Mouse (Mus musculus): ENCODE measurements around the gene Rpn2.

Rpn2 gene

DNA sequence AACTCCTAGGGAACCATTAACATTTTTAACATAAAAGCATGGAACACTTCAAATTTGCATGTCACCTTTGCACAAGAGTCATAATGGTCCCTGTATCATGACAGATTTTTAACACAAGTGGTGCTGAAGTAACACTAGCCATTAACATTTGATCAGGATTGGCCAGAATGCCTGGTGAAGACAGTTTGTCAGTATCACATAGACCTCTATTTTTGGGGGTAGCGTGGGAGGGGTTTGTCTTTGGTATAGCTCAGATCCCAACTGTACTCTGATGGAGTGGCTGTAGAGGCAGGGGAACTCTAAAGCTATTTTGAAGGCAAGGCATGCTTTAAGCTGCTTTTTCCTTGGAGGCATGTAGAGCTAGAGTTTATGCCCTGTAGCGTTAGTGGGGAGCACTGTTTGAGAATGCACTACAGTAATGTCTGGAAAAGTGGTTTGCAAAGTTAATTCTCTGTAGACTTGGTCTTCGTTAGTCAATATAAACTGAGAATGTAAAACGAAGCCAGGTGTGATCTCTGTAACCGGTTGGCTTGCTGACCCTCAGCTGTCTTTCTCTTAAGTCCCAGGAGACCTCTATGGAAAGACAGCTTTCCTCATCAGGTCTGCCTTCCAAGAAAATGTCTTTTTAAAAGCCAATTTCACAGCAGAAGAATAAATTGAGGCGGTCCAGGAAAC is 32.3 kb downstream of the Rpn2 start:
- no peak for DNase-seq (ENCODE audit: low read depth, low spot score)

DNA sequence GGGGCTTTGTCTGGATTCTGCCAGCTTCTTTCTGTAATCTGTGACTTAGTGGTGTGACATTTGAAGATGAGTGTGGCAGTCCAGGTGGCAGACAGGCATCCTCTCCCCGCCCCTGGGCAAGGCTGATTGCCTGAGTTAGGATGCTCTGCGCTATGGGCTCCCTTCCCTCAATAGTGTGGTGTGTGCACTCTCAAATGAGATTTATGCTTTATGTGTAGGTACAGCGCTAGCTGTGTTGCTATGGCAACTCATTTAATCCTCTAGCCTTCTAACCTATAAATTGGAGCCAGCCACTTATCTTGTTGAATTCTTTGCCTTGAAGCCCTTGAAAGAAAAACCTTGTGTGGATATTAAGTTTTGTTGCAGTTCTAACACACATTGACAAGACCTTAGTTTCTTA is 34.9 kb downstream of the Rpn2 start:
- DNase-seq (ENCODE audit: low read depth, low spot score) = no peak

DNA sequence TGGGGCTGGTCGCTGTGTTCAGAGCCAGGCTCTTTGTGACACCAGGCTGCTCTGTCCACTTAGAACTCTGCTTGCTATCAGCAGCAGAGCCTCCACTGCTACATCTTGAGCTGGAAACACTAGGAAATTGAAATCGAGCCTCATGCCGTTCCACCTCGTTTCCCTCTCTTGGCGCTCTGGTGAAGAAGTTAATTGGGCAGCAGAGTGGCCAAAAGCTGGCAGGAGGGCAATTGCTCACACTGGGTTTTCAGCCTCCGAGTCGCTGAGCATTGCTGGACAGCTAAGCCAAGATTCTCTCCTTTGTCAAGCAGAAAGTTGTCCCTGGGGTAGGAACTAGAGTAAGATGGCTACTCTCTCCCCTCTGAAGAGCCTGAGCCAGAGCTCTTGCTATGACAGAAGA is 35.5 kb downstream of the Rpn2 start:
- no peak for DNase-seq (ENCODE audit: low read depth, low spot score)

DNA sequence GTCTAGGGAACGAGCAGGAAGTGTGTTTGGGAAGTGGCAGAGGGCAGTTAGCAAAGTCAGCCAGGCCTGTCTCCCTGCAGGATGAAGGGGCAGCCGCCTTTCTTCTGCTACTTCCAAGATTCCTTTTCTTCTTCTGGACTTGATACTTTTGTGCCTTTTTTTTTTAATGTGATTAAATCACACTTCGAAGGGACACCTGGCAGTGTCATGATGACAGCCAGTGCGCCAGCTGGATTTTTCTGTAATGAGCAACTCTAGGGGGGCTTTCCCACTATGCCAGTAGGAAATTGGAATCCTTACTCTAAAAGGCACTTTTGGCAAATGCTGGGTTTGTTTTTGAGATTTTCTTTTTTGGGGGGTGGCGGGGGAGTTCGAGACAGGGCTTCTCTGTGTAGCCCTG is 36.7 kb downstream of the Rpn2 start:
- DNase-seq (ENCODE audit: low read depth, low spot score) = no peak

DNA sequence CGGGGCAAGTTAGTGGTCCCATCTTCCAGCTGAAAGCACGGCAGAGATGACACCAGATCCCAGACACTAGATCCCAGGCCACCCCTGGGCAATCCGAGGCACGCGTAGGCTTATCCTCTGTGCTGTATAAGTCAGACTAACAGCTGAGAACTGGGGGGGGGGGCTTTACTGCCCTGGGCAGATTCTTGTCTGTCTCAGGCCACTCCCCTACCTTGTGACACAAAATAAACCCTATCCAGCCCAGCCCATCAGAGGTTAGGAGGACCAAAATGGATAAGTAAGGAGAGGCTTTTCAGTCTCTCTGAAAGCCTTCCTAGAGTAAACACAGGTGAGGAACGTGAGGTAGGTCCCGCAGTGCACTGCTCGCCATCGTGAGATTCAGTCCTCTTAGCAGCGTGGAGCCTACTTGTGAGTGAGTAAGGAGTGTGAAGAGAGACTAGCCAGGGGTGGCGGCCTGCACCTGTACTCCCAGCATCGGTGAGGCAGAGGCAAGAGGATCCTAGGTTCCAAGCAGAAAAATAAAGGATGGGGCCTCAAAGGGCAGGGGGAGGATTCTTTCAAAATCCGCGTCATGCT is 37.6 kb downstream of the Rpn2 start:
- no peak for DNase-seq (ENCODE audit: low read depth, low spot score)

DNA sequence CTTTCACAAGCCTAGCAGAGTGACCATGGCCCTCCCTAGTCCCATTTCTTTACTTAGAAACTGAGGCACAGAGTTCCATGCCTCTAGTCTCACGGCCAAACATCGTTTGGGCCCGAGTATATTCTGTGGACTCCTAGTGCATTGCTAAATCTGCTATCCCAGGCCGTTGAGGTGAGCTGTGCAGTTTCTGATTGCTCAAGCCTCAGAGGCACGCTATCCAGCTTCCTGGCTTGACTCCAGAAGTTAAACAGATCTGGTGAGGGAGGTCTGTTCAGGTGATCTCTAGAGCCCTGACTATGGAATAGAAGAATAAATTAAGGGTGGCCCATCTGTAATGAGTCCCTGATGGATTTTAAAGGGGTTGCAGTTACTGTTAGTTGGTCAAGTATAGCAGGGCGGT is 38.4 kb downstream of the Rpn2 start:
- DNase-seq (ENCODE audit: low read depth, low spot score) = no peak

DNA sequence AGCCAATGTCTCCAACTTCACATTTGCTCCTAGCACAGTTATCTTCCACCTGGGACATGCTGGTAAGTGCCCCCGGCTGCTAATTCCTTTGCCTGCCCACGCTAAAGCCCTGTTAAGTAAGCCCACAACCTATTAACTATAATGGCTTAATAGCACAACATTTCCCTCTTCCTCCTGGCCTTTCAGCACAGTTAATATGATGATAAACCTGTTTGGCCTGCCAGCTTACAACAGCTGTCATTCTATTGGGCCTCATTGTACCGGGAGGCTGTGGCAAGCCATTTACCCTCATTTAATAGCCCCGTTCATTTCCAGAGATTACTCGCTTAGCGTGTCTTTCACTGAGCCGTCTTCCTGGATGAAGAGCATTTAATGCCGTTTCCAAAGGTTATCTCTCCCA is 41.3 kb downstream of the Rpn2 start:
- DNase-seq (ENCODE audit: low read depth, low spot score) = no peak

DNA sequence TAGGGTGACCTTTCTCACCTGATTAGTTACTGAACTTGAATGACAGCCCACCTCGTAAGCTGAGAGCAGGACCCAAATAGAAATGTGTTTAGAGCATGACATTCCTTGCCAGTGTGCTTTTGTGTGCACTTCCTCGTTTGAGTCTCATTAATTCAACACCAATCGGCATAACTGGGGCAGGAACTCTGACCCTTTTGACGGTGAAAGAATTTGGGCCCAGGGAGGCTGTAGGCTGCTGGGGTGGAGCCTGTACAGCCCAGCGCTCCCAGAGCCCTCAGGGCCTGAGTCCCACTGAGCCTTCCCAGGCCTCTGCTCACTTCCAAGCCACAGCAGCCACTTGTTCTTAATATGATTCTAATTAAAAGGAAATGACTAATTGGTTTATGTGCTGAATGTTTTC is 42.1 kb downstream of the Rpn2 start:
- DNase-seq (ENCODE audit: low read depth, low spot score) = no peak

DNA sequence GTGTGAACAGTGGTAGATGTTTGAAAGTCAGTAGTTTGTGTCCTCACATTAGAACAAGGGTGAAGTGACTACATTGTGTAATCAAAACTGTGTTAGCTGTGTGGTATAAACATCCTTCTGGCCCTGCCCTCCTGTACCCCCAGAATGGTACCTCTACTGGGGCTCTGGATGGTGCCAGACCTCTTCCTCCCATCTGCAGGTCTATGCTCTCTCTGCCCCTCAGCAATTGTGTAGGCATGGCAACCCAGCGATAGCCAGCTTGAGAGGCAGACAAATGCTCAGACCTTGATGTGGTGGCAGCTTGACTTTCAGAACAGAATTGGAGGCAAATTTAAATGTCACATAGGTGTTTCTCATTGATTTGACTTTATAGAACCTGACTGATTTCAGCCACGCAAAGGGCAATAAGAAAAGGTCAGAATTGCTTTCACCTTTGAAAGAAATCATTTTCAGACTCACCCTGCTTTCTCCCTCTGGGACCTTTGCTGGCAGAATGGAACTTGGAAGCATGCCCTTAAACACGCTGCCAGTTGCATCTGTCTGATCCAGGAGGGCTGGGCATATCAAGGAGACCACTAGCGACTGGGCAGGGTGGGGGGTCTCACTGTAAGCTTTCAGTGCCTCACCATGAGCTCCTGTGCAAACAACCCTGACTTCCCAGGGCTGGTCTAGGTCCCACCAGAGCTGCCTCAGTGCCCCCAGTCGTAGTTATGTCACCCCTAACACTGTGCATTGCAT is 43.4 kb downstream of the Rpn2 start:
- no peak for DNase-seq (ENCODE audit: low read depth, low spot score)

DNA sequence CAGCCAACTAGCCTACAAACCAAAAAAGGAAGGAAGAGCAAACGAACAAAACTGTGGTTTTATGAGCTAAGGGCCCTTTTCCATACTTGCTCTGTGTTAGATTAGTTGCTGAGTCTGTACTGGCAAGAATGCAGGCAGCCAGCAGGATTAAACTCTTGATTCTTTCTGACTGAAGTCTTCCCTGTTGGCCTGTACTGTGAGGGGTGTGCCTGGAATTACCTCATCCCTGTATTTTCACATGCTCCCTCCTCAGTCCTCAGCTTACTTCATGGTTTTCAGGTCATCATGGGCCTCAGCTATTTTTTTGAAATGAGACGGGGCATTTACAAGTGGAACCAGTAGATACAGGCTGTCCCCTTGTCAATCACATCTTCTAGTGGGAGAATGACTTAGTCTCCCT is 46.4 kb downstream of the Rpn2 start:
- DNase-seq (ENCODE audit: low read depth, low spot score) = peak; percentile 50

DNA sequence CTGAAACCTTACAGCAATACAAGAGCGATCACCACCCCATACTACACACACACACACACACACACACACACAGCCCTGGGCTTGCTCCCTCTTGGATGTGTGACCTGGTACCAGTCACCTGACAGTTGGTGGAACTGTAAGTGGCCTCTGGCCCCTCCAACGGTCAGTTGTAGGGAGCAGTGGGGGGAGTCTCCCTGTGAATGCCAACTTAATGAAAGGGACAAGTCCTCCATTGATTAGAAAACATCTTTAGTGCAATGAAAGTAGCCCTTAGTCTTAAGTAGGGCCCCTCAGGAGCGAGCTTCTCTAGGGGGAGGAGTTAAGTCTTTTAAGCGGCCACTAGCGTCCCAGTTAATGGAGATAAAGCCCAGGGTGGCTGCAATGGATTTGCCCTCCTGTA is 49.3 kb downstream of the Rpn2 start:
- no peak for DNase-seq (ENCODE audit: low read depth, low spot score)

DNA sequence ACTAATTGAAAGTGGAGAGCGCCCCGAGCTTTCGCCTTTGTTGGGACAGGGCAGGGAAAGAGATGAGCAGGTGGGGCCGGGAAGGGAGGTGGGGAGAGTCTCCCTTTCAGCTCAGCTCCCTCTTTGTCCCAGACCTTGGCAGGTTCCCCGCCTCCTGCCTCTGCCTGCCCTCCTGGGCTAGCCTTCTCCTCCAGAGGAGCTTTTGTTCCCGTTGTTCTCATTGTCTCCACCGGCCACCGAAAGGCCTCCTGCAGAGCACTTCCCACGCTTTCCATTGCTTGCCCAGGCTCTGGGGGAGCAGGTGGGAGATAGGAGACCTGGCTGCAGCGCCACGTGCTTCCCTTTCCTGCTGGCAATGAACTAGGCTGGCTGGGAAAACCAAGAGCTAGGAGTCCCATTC is 49.8 kb downstream of the Rpn2 start:
- DNase-seq (ENCODE audit: low read depth, low spot score) = no peak

DNA sequence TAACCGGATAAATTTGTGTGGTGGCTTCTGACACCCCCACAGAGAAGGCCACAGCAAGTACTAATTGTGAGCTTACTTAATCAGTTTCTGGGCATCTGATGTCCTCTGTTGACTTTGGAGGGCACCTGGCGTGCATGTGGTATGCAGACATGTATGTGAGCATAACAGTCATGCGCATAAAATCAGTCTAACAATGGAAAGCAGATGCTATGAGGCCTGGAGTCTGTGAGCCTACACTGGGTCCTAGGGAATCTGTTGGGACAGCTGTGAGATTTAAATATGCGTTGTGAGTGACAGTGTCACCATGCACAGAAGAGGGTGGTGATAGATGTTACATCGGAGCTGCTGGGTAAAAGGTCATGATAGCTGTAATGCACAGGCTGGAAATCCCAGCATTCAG is 53.2 kb downstream of the Rpn2 start:
- DNase-seq (ENCODE audit: low read depth, low spot score) = no peak

DNA sequence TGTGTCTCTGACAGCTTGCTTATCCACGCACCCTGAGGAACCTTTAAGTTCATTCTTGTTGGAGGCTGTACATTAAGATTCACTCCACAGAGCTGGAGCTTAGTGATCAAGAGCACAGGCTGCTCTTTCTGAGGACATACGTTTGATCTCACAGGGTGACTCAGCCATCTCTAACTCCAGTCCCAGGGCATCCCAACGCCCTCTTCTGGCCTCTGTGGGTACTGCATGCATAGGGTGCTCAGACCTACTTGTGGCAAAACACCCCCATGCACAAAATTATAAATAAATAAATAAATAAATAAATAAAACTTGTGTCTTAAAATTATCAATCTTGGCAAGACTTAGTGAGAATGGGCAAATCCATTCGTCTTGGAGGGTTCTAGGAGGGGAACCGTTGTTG is 59.8 kb downstream of the Rpn2 start:
- peak; percentile 52 for DNase-seq (ENCODE audit: low read depth, low spot score)

DNA sequence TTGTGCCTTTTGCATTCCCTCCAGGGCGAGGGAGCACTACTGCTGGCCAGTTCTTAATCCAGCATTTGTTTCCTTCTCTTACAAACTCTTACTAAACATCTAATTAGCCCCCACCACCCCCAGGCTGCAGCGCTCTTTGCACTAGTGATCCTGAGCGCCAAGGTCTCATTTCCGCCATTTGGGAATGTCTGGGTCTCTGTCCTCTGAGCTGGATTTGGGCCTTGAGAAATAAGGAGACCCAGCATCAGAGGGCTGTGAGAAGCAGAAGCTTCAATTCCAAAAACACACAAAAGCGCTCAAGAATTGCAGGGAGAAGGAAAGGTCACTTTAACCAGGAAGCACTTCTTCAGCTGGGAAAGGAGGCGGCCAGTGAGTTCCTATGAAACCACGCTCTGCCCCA is 60.7 kb downstream of the Rpn2 start:
- DNase-seq (ENCODE audit: low read depth, low spot score) = no peak

DNA sequence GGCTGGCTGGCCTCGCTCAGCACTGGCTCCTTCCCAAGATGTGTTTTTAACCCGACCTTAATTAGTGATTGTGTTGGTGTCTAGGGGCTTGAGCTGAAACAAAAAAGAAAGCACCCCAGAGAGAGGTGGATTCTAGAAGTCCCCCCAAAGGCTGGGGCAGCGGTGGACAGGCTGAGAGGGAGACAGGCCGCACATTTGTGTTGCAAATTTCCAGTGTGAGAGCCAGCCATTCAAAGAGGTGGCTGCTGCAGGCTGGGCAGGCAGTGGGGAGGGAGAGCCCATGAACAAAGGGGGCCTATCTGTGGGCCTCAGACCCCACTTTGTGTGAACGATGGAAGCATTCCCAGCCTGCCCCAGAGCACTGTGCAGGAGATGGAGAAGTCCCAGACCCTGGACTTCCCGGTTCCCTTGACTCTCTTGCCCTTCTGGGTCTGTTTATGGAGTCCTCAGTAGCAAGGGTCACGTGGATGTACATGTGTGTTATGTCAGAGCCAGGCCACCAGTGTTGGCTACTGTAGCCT is 61.5 kb downstream of the Rpn2 start:
- DNase-seq (ENCODE audit: low read depth, low spot score) = no peak

DNA sequence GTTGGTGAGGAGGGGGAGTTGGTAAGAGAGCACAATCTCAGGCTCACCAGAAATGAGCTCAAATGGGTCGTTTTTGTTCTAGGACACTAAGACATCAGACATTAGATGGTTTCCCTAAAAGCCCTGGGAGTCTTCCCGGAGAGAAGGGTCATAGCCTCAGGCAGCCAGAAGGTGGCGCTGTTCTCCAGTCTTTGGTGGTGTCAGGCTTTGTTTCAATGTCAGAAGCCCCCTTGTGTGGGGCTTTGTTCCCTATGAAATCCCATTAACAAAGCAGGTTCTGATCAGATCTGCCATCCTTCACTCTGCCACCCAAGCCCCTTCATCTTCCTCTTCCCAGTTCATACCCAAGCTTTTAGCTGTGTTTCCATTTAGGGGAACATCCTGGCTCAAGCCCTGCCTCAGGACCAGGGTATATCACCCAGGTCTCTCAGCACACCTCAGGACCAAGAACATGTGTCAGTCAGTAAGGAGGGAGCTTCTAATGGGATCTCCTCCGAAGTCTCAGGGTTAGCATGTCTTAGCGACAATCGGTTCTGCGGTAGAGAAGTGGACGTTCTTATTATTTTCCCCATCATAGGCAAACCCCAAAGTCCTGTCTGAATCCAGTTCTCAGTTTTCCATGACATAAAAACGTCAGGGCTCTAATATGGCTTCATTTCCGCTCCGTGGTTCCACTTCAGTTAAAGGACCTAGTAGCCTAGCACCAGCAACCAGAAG is 62.9 kb downstream of the Rpn2 start:
- peak; percentile 27 for DNase-seq (ENCODE audit: low read depth, low spot score)

DNA sequence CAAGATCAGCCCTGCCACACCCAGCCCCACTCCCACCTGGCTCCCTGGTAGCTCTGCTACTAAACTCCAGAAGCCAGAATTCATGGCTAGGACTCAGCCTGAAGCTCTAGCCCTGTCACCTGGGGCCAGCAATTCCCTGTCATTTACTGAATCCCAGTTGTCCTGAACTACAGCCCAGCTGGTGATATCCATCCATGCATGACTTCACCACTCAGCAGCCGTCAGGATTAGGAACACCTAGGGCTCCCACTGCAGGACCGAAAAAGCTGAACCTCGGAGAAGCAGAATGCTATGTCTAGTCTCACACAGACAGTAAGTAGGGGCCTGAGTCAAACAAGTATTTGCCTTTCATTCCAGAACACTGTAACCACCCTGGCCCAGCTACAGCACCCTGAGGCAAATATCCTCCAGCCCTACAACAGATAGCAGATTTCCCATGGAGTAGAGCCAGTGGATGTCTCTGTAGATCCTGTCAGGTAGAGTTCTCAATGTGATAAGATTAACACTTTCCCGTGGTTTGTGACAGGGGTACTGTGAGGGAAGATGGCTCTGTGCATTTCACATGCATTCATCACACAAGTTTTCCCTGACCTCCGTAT is 63.6 kb downstream of the Rpn2 start:
- DNase-seq (ENCODE audit: low read depth, low spot score) = no peak

DNA sequence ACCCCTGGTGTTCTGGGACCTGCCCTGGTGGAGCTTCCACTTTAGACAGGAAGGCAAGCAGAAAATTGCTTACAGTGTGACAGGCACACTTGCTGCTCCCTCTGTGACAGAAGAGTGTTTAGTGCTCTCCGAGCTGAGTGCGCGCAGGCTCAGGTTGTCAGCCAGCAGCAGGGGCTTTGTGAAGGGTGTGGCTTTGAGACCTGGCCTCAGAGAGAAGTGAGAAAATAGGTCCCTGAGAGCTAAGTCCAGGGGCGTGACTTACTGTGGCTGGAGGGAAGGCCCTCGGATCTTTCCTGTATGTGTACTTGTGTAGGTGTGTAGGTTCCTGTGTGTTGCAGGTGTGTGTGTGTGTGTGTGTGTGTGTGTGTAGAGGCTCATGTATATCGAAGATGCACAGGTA is 64.5 kb downstream of the Rpn2 start:
- no peak for DNase-seq (ENCODE audit: low read depth, low spot score)

DNA sequence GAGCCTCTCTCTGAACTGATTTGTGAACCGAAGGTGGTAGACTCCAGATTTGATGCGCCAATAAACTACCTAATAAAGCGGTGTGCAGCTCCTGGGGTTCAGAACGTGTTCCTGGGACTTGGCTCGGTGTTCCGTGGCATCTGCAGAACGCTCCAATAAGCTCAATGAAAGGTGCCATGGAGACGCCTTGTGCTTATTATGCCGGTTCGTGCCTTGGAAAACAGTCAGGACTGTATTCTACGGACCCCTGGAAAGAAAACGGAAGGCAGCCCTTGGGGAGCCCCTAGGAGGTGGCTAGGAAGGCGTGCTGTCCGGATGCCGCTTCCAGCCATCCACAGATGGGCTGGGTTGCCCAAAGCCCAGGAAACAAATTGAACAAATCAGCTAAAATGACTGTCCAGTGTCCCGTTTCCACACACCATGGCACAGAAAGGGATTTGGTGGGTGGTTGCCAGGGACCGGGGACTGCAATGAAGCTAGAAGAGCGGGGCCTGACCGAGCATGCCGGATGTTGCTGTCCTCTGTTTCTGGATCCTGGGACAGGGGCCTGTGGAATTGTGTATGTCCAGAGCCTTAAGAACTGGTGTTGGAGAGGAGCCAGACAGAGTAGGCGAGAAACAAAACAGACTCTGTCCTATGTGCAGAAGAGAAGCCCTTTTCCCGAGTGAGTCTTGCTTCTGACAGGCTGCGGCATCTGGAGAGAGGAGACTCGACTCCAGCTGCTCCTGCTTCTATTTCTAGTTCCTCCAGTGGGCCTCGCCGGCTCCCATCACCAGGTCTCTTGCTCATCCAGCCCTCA is 68.7 kb downstream of the Rpn2 start, which contains the start of gene Ghrh:
Gene Ghrh (minus strand): TSS at position 146 of the 799 bp plus-strand sequence.
- no peak for DNase-seq (ENCODE audit: low read depth, low spot score)
